Mouse (Mus musculus) myocyte (in vitro differentiated cells): ENCODE results near the gene Tspyl3. TPM values are rescaled to one million over a fixed set of nuclear protein-coding genes. Genes with fewer than 3 reads are reported as not detected.
A peak's percentile ranks its signal among the peaks of the same experiment; 100 is the strongest.
"Not testable (repeated sequence)": the region's sequence is repeated elsewhere in the genome, so short reads cannot be mapped to it uniquely, and the experiment has no call there.

Experiments
- H3K27me3 ChIP-seq: one replicate; pipeline ENCODE4 v1.6.1; 2011; ENCODE audit not compliant: control insufficient read depth, insufficient read depth, insufficient read length
- H3K36me3 ChIP-seq: one replicate; pipeline ENCODE4 v1.6.1; 2011; ENCODE audit not compliant: control insufficient read depth, insufficient read depth
- H3K4me2 ChIP-seq: one replicate; pipeline ENCODE4 v1.6.1; 2011; ENCODE audit warnings: low read depth, control low read depth
- H3K4me3 ChIP-seq: one replicate; pipeline ENCODE4 v1.5.1; 2011; ENCODE audit warnings: mild to moderate bottlenecking, control low read depth, moderate library complexity
- H3K79me2 ChIP-seq: one replicate; pipeline ENCODE4 v1.6.1; 2011; ENCODE audit not compliant: control insufficient read depth, insufficient read depth
- H3ac ChIP-seq: one replicate; pipeline ENCODE4 v1.6.1; 2011; ENCODE audit not compliant: control insufficient read depth, insufficient read length
- CEBPB ChIP-seq: IDR thresholded peaks from 2 replicates; pipeline ENCODE4 v1.6.1; 2011; ENCODE audit warnings: mild to moderate bottlenecking, moderate library complexity; ENCODE audit not compliant: poor library complexity, insufficient read depth, severe bottlenecking
- E2F4 ChIP-seq: IDR thresholded peaks from one replicate; pipeline ENCODE4 v1.6.1; 2011; ENCODE audit warnings: mild to moderate bottlenecking, control low read depth, moderate library complexity; ENCODE audit not compliant: insufficient read depth
- MAX ChIP-seq: IDR thresholded peaks from one replicate; pipeline ENCODE4 v1.6.1; 2011; ENCODE audit warnings: low read depth, mild to moderate bottlenecking, control low read depth
- MYOD1 ChIP-seq, 3 experiments: IDR thresholded peaks; one replicate each; pipeline ENCODE4 v1.6.1; 2011; ENCODE audit warnings: control low read depth in 2 of 3, low read depth in 2 of 3, mild to moderate bottlenecking in 2 of 3, moderate library complexity in 1 of 3; ENCODE audit not compliant: insufficient read length in 2 of 3, control insufficient read depth in 1 of 3
- MYOG ChIP-seq, 3 experiments: IDR thresholded peaks; one replicate each; pipeline ENCODE4 v1.6.1; 2011; ENCODE audit warnings: control low read depth in 2 of 3, low read depth in 2 of 3, mild to moderate bottlenecking in 2 of 3; ENCODE audit not compliant: insufficient read length in 2 of 3, control insufficient read depth in 1 of 3, insufficient read depth in 1 of 3
- POLR2A ChIP-seq: IDR thresholded peaks from one replicate; pipeline ENCODE4 v1.6.1; 2011; ENCODE audit warnings: low read depth, mild to moderate bottlenecking, control low read depth, moderate library complexity; ENCODE audit not compliant: insufficient read length
- POLR2AphosphoS2 ChIP-seq: IDR thresholded peaks from one replicate; pipeline ENCODE4 v1.6.1; 2011; ENCODE audit warnings: low read depth, control low read depth; ENCODE audit not compliant: insufficient read length
- REST ChIP-seq: IDR thresholded peaks from one replicate; pipeline ENCODE4 v1.6.1; 2011; ENCODE audit warnings: mild to moderate bottlenecking, control low read depth, moderate library complexity; ENCODE audit not compliant: insufficient read depth, insufficient read length
- SRF ChIP-seq: IDR thresholded peaks from one replicate; pipeline ENCODE4 v1.6.1; 2011; ENCODE audit warnings: low read depth; ENCODE audit not compliant: control insufficient read depth, insufficient read length
- TCF12 ChIP-seq: IDR thresholded peaks from one replicate; pipeline ENCODE4 v1.6.1; 2011; ENCODE audit warnings: mild to moderate bottlenecking, control low read depth; ENCODE audit not compliant: poor library complexity, insufficient read depth, severe bottlenecking
- TCF3 ChIP-seq: IDR thresholded peaks from one replicate; pipeline ENCODE4 v1.6.1; 2011; ENCODE audit warnings: low read depth, control low read depth; ENCODE audit not compliant: insufficient read length
- USF1 ChIP-seq: IDR thresholded peaks from one replicate; pipeline ENCODE4 v1.6.1; 2011; ENCODE audit warnings: low read depth, mild to moderate bottlenecking, control low read depth, moderate library complexity
- polyA plus RNA-seq: library from polyadenylated mRNA; unstranded; fragments of >200 nt; fragmentation: generic; extraction: Trizol; gene quantifications from one replicate; pipeline ENCODE4 v1.2.1, GENCODE M21; 2012; ENCODE audit warnings: missing spikeins

Tspyl3 gene
- 0.12 TPM for polyA plus RNA-seq

DNA sequence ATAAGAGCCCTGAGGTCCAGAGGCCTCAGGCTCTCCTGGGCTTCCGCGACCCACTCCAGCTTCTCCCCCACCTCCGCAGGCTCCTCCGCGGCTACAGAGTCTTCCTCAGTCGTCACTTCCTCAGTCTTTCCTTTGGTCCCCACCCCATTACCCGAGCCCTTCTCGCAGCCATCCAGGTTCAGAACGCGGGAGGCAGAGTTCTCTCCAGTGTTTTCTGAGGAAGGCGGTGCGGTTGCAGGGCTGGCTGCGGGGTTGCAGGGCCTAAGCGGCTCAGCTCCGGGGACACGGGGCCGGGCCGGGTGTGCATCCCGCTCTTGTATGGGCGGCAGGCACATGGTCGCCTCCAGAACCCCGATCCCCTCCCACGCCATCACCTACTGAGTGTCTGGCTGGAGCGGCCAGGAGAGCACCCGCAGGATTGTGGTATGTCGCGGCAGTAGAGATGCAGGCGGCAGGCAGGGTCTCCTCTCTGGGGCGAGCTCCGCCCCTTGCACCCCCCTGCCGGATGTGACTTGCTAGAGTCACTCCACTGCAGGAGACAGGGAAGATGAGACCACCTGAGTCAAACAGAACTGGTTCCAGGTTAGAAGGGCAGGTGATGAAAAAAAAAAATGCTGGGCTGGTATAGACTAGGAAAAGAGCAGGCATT lies at the start of gene Tspyl3:
TSS of gene Tspyl3 (minus strand) at position 496 of the 649 bp plus-strand sequence.
- Histone ChIP-seq H3K4me3 (no peak within 1 kb of the TSS), H3K27me3 (no peaks in the 10 kb centered on the region)
- TF ChIP-seq POLR2AphosphoS2: peak; percentile 31
- TF ChIP-seq POLR2A: no peak

GRCm38 (mm10) chr2:153274919-153275247 lies 49.6 kb upstream of the Tspyl3 start:
- no peaks in the 10 kb centered on the region for H3K79me2 ChIP-seq
- H3ac ChIP-seq: no peak overlapping the region
- H3K4me3 ChIP-seq: no peak overlapping the region
- H3K27me3 ChIP-seq: no peaks in the 10 kb centered on the region
- no peak for TF ChIP-seq SRF
- peak in 2 of 3 experiments; percentile 6 to 66 for TF ChIP-seq MYOD1 (IDR thresholded peaks at IDR 0.05; ENCODE audit: control insufficient read depth in 1 of 3, insufficient read length in 2 of 3, low read depth in 2 of 3)
- TF ChIP-seq MYOG (IDR thresholded peaks at IDR 0.05; ENCODE audit: control insufficient read depth in 1 of 3, insufficient read depth in 1 of 3, insufficient read length in 2 of 3, low read depth in 2 of 3): peak in 1 of 3 experiments; percentile 8
- no peaks in the 10 kb centered on the region for H3K36me3 ChIP-seq
- H3K4me2 ChIP-seq: no peak overlapping the region

More for the DNA sequence above, at the start of gene Tspyl3:
- peaks cover 12% of the 10 kb centered on the region for H3K36me3 ChIP-seq
- H3K4me2 ChIP-seq: no peak within 1 kb of the TSS
- no peaks in the 10 kb centered on the region for H3K79me2 ChIP-seq
- no peak within 1 kb of the TSS for H3ac ChIP-seq

GRCm38 (mm10) chr2:153274200-153274918 lies 49.1 kb upstream of the Tspyl3 start:
- not testable (repeated sequence) for H3K36me3 ChIP-seq, H3K4me3 ChIP-seq, H3K27me3 ChIP-seq, H3K4me2 ChIP-seq, H3K79me2 ChIP-seq, H3ac ChIP-seq

- not testable (repeated sequence) for H3ac ChIP-seq, H3K4me3 ChIP-seq, H3K36me3 ChIP-seq, H3K79me2 ChIP-seq, H3K4me2 ChIP-seq, H3K27me3 ChIP-seq
Observed at GRCm38 (mm10) chr2:153270231-153270915, 45.1 kb upstream of the Tspyl3 start.

GRCm38 (mm10) chr2:153267331-153267730 lies 42.1 kb upstream of the Tspyl3 start:
- TF ChIP-seq POLR2A: no peak
- TF ChIP-seq REST: no peak
- TF ChIP-seq POLR2AphosphoS2: no peak
- Histone ChIP-seq H3K27me3 (no peaks in the 10 kb centered on the region), H3K4me3 (no peak overlapping the region), H3K4me2 (no peak overlapping the region), H3K36me3 (peaks cover 4% of the 10 kb centered on the region), H3ac (no peak overlapping the region), H3K79me2 (no peaks in the 10 kb centered on the region)

DNA sequence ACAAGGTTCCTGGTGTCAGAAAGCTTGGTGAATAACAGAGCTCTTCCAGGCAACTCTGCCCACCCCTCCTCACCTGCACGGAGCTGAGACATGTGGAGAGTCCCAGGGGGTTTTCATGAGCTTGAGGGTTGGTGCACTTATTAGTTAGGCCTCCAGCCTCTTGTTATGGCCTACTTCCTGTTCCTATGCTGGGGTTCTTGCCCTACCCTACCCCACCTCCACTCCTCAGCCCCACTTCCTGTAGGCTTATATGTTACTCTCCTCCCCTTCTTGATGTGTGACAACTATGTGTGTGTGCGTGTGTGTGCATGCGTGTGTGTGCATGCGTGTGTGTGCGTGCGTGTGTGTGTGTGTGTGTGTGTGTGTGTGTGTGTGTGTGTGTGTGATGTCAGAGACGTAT lies 37.8 kb upstream of the Tspyl3 start:
- H3K4me3 ChIP-seq: no peak overlapping the region
- H3K36me3 ChIP-seq: peaks cover 4% of the 10 kb centered on the region
- H3K4me2 ChIP-seq: no peak overlapping the region
- H3K79me2 ChIP-seq: no peaks in the 10 kb centered on the region
- no peak overlapping the region for H3ac ChIP-seq
- TF ChIP-seq SRF (no peak), MYOG (IDR thresholded peaks at IDR 0.05; ENCODE audit: control insufficient read depth in 1 of 3, insufficient read depth in 1 of 3, insufficient read length in 2 of 3, low read depth in 2 of 3) (no peak), MAX (no peak), REST (no peak), MYOD1 (IDR thresholded peaks at IDR 0.05; ENCODE audit: control insufficient read depth in 1 of 3, insufficient read length in 2 of 3, low read depth in 2 of 3) (no peak), CEBPB (no peak), TCF3 (no peak), E2F4 (no peak), POLR2A (no peak), TCF12 (no peak), USF1 (no peak), POLR2AphosphoS2 (no peak)
- H3K27me3 ChIP-seq: no peaks in the 10 kb centered on the region
